Mouse (Mus musculus): Measurements from ENCODE around the gene Cplx3.
A peak's percentile ranks its signal among the peaks of the same experiment; 100 is the strongest.

Cplx3 gene

DNA sequence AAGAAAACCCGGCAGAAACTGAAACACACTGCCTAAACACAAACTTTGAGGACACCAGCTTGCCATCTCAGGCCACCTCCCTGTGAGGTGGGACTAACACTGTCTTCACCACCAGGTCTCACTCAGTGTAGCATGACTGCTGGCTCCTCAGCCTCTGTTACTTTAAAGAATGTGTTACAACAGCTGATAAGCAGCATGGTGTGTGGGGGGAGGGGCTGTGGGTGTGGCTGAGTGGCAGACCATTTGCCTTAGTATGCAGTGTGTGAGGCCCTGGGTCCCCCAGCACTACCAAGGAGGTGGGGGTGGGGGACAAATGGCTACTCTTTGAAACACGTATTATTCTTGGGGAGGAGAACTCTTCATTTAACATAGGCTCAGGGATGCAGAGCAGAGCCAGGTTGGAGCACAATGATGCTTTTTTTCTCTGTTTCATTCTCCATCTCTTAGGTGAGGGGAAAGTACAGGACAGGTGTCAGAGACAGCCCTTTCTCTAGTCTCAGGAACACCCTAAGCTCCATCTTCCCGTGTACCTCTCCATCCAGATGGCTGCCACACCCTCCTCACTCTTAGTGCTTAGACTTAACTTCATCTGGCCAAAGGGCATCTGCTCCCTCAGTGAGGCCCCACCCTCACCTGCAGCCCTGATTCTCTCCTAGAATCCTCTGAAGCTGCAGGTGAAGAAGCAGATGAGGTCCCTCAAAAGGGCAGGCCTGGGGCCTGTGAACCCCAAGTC is 5.3 kb downstream of the Cplx3 start:
- DNase-seq (ENCODE audit: low read depth): peak; percentile 54

DNA sequence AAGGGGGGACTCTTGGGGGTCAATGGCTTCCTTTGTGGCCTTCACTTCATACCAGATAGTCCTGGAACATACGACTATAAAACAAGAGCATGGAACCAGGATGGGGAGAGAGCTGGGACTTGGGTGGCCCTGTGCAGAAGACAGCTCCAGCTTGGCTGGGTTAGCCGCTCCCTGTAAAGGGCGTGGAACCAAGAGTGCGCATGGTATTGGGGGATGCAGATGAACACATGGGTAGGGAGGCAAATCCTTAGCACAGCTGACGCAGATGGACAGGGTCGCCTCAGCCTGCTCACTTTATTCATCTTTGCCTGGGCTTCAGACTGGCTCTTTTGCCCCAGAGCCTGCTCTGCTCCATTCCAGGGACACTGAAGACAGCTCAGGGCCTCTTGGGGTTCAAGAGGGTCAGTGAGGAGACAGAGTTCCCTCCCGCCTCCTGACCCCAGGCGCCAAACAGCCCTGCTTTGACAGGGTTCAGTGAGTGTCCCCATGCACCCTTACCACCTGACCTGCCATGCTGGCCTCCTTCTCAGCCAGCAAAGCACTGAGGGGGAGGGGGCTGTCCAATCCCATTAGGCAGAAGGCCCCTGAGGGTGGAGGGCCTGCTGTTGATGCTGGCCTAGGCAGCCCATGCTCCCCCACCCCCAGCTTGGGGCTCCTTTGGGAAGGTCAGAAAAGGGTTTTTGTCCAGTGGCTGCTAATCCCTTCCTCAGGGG is 7.1 kb downstream of the Cplx3 start:
- no peak for DNase-seq (ENCODE audit: low read depth)

DNA sequence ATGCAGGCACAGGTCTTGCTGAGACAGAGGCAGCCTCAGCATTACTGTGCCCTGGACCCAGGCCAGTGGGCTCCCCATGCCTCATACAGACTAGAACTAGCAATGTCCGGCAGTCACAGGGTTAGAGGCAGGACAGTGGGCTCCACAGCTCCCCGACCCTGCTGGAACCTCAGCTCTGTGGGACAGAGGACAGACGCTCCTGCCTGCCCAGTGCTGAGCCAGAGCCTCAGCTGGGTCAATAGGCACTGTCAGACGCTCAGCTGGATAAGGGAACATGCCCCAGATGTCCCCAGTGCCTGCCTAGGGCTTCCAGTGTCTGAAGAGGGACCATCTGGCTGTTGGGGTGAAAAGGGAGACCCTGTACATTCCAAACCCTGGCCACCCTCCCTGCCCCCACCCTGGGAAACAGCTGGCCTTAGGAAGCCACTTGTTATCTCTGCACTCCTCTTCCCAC is 8.1 kb downstream of the Cplx3 start:
- DNase-seq (ENCODE audit: low read depth): no peak

DNA sequence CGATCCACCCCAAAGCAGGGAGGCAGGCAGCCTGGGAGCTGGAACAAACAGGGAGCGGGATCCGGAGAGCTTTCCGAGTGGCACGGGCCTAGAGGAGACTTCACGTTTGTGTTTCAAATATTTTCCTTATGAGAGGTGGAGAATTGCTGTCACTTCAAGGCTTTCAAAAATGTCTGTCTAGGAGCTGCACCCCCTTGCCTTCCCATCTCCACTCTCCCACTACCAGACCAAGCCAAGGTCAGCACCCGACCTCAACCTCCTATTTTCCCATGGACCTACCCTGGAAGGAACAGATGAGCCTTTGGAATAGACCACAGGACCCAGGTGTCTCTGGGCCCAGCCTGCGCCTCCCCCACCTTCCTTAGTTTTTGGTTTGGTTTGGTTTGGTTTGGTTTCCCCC is 8.8 kb downstream of the Cplx3 start:
- no peak for DNase-seq (ENCODE audit: low read depth)

DNA sequence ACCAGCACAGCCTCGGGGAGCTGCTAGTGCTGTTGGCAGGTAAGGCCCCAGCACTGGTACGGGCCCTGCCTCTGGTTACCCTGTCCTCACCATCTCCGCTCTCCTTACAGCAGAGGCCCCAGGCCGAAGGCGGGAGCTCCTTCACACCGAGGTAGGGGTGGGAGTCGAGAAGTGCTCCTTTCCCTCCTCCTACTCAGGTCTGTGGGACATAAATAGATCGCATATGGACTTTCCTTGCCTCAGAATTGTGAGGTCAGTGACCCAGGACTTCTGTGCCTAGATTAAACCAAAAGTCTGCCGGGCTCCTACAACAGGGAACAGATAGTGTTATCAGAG is 11.9 kb downstream of the Cplx3 start:
- DNase-seq (ENCODE audit: low read depth): no peak

DNA sequence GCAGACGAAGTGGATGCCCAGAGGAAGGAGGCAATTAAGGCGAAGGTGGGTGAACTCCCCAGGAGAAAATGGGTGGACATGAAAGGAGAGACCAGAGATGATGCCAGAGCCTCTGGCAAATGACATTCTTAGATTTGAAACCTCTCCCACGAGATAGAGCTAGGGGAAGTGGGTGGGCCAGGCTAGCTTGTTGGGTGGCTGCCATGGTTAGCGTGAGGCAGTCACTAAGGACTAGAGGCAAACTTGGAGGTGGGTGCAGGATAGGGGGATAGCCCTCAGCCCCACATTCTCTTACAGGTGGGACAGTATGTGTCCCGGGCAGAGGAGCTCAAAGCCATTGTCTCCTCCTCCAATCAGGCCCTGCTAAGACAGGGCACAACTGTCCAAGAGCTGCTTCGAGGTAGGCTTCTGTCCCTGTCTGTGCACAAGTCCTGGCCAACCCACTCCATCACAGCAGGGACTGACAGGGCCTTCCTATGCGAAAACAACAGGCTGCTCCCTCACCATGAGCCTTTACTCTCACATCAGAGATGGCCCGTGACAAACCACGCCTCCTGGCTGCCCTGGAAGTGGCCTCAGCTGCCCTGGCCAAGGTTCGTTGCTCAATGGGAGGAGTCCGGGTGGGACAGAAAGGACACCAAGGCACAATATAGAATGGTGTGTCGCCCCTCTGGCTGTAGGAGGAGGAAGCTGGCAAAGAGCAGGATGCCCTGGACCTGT is 12.5 kb downstream of the Cplx3 start:
- no peak for DNase-seq (ENCODE audit: low read depth)

DNA sequence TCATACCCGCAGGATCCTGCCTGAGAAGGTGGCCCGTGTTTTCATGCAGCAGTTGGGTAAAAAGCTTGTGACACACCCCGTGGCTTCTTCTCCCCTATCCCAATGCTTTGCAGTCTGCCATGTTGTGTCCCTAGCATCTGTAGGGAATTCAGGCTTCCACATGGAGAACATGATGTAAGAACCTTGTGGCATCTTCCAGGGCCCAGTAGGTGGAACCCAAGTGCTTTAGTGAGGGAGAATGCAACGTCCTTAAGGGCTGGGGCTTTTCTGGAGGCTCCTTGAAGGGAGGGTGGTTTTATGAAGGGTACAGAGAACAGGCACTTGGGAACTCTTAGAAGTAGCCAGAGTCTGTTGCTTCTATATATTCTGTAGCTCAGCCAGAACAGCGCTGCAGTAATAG is 15.4 kb downstream of the Cplx3 start:
- peak; percentile 65 for DNase-seq (ENCODE audit: low read depth)

DNA sequence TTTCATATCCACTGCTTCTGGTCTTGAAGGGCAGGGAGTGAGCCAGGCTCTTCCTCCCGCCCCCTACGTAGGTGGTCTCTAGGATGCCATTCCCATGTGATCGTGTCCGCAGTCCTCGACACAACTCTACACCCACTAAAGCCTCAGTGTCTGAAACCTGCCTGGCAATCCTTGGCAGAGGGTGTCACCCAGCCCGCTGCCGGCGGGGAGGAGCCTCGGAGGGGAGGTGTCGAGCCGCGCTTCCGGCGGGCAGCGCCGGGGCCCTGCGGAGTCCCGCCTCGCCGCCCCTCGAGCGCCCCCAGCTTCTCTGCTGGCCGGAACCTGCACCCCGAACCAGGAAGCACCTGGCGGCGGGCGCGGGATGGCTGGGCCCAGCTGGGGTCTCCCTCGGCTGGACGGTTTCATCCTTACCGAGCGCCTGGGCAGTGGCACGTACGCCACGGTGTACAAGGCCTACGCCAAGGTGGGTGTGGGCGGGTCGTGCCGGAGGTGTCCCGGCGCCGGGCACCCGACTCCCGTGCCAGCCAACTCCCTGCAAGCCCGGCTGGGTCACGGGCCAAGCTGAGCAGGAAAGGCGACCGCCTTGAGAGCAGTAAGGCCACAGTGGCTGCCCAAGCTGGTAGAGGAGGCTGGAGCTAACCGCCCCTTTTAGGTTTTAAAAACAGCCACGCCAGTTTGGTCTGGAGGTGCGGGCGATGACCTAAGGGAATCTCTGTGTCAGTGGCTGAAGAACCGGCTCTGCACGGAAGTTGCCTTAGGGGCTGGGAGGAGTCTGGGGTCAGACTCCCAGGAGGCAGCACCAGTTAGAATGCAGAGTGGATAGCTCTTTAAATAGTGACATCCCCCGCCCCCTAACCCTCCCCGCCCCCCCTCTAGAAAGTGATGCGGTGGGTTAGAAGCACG is 16.6 kb downstream of the Cplx3 start, which contains the start of gene Ulk3:
Ulk3 (plus strand) TSS at position 229 of the 903 bp plus-strand sequence.
- peak; percentile 82 for DNase-seq (ENCODE audit: low read depth)

DNA sequence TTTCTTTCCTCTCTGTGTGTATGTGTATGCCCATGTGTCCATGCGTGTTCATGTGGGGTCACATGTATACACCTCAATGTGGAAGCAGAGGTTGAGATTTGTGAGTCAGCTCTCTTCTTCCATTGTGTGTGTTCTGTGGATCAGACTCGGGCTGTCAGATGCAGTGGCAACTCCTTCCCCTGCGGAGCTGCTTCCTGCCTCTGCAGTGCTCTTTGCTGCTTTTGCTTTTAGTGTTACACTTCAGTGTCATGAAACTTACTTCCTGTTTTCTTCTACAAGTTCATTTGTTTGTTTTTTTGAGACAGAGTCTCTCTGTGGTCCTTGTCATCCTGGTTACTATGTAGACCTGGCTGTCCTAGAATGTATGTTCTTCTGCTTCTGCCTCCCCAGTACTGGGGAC is 21.1 kb downstream of the Cplx3 start:
- no peak for DNase-seq (ENCODE audit: low read depth)

DNA sequence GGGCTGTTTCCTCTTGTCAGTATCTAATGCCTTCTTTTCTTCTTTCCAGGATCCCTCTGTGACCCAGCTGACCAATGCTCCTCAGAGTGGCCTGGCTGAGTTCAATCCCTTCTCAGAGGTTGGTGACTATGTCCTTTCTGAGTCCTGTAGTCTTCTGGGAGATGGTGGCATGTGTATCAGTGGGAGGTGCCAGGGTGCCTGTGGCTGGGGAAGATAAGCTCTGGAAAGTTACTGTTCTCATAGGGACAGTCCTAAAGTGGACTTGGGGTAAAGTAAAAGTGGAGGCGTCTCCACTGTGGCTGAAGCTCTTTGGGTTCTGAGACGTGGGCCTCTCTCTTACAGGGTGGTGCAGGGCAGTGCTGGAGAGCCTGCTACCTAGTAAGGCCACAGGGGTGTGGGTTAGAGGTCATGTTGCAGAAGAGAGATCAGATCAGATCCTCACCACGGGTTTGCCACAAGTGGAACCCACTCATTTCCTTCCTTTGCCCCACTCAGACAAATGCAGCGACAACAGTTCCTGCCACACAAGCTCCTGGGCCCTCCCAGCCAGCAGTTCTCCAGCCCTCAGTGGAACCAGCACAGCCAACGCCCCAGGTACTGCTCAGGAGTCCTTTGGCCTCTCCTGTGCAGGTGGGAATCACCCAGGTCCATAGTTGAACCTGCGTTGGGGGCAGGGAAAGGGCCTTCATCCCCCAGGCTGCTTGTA is 28.8 kb downstream of the Cplx3 start:
- DNase-seq (ENCODE audit: low read depth): no peak

DNA sequence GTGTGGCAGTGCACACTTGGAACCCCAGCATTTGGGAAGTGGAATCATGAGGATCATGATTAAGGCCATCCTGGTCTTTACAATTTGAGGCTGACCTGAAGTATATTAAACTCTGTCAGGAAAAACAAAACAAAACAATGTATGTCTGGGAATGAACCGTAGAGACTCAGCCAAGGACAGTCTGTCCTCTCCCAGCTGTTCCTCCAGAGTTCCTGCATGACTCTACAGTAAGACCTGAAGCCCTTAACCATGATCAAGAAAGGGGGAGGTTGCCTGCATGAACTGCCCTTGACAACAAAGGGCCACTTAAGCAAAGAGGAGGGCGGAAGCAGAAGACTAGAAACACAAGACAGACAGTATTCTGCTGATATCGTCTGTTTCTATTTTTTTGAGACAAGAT is 30.5 kb downstream of the Cplx3 start:
- DNase-seq (ENCODE audit: low read depth): no peak

DNA sequence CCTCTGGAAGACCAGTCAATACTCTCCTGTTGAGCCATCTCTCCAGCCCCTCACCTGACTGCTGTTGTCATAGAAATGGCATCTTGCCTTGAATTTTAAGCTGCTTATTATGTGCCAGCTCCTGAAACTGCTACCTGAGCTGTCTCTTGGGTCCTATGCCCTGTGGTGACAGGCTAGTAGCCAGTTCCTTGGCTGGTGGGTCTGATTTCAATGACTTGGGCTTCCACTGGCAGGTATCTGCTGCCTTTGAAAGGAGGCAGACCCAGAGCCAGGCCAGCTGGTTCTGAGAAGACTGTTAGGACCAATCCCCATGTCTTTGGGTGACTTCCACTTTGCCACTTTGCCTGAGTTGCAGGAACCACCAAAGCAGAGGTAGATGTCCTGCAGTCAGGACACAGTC is 31.7 kb downstream of the Cplx3 start:
- DNase-seq (ENCODE audit: low read depth): no peak

DNA sequence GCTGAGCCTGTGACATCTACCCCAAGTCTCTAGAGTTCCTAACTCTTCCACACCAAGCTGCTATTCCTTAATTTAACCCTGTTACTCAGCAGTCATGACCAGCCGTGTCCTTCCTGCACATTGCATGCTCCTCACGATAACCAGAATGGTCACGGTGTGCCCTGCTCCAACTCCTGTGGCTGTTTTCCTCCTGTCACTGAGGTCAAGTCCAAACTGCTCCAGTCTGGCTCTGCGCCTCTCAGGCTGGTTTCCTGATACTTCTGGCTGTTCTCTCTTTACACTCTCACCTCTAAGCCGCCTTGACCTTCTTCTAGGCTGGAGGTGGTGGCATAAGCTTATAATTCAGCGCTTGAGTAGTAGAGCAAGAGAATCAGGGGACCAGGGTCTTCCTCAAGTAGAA is 37.6 kb downstream of the Cplx3 start:
- DNase-seq (ENCODE audit: low read depth): no peak

DNA sequence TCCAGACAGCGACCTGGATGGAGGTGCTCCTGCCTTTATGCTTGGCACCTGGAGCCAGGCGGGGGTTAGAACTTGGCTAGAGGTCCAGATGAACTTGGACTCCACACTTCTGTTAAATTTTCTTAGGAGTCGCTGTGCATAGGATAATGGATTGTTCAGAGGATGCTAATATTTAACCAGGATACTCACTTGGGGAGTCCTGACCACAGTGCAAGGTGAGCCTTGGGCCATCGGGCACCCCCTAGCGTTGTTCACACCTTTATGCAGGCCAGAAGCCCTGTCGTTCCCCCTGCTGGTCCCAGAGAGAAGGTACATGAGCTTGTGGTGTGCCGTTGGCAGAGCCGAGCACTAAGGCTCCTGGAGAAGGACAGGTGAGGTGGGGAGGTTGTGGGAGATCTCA is 39.2 kb downstream of the Cplx3 start:
- no peak for DNase-seq (ENCODE audit: low read depth)

DNA sequence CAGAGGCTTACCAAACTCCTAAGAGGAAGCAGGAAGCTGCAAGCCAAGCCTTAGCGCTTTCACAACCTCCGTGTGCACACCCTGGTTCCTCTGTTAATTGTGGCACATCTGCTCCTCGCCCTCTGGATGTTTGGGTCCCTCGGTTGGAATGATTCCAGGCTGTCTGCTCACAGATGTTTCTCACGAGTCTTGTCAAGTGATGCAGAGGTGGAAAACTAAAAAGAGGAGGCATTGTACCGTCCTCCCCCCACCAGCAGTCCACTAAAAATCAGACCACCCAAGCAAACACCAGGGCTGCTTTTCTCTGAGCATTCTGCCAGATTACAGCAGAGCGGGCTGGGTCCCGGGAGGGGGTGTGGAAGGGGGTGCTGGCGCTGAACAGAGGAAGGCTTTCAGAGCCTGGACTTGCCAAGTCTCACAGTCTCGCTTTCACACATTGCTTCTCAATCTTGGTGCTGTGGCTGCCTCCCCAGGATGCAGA is 40.3 kb downstream of the Cplx3 start:
- DNase-seq (ENCODE audit: low read depth): peak; percentile 40

DNA sequence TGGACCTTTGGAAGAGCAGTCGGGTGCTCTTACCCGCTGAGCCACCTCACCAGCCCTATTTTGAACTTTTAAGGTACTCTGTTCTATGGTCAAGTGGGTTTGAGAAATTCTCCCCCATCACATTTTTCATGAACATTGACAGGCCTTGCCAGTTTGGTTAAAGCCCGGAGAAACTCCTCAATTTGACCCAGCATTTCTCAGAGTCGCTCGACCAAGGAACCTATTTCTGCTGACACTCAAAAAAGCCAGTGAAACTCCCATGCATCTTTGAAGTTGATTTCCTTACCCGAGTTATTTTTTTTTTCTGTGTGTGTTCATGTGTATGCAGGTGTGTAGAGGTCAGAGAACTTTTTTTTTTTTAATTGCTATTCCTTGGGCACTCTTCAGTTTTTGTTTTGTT is 41.5 kb downstream of the Cplx3 start:
- no peak for DNase-seq (ENCODE audit: low read depth)

DNA sequence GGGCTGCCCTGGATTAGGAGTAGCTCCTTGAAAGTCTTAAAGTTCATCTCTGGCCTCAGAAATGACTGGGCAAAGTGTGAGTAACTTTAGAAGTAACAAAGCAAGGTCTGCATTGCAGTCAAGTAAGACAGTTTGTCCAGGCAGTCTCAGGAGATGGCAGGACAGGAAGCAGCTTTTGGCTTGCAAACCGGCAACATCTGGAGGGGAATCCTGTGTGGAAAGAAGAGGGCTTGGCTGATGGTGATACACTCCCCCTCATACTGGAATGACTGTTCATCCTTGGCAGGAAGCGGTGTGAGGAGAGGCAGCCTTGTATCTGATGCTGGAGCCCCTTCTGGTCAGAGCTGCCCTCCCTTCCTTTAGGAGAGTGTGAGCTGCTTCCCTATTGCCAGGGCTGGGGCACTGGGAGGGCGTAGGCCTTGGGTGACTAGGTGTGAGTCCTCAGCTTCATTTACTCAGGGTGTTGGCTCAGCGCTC is 43.1 kb downstream of the Cplx3 start:
- DNase-seq (ENCODE audit: low read depth): peak; percentile 49

DNA sequence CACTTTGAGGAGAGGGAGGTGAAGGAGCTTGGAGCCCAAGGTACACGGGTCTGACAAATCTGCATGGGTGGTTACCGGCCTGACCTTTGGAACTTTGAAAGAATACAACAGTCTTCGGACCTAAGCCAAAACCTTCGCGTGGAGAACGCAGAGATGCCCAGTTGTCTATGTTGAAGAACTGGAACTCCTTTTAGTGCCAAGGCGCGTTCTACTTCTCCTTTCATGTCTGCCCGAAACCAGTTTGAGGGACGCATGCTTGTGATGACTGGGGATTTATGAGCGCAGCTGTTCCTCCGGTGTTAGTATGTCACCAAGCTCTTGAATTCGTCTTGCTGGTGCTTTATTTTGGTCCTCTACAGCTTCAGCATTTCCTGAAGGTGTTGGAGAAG is 44.4 kb downstream of the Cplx3 start:
- no peak for DNase-seq (ENCODE audit: low read depth)

DNA sequence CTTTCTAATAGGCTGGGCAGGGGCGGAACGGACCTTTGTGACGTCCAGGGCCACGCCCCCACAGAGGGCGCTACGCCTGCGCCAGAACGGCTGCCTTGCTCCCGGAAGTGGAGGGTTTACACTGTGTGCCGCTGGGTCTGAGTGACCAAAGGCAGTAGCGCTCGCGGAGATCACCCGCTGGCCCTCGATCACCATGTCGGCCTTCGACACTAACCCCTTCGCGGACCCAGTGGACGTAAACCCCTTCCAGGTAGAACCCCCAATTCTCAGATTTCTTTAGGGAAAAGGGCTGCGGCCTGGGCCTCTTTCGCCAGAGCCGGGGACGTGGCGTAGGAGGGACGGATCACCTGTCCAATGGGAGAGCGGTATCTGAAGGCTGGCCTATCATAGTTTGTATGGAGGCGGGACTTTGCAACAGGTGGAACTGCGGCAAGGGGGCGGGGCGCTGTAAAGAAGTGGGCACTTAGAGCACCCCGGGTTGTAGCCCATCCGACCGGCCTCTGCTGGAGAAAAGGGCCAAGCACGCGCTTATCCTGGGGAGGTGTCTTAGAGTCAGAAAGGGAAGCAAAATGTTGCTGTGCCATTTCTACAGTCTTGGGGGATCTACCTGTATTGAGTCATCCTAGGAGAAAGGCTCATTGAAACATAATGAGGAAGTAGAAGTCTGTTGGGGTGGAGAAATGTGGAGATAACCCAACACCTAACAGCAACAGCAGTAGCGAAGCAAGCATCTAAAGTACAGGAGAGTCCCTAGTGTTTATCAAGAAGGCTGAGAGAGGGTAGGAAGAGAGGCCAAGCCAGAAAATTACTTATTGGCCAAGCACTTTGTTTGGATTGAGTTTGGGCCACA is 45.0 kb downstream of the Cplx3 start, which contains the start of gene Scamp2:
Scamp2 (plus strand) TSS at position 83 of the 850 bp plus-strand sequence.
- DNase-seq (ENCODE audit: low read depth): peak; percentile 92

DNA sequence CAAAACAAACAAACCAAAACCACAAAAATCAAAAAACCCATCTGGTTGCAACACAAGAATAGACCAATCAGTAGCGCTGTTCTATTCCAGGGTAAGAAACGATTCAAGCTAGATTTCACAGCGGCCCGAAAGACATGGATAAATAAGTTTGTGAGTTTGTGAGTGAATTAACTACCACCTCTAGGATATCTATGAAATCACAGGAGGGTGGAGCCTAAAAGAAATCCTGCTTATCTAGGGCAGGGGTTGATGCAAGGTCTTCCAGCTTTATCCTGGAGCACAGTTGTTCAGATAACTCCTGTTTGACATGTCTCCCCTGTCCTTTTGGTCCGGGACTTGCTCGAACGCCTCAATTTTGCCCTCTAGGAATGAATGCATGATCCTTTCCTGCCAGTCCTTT is 45.8 kb downstream of the Cplx3 start:
- peak; percentile 3 for DNase-seq (ENCODE audit: low read depth)

Data from NIH3T3 (cell line).